Mouse (Mus musculus) frontal cortex, postnatal 36 days (tissue): Measurements from ENCODE around the gene Ercc1.

ENCODE experiments used
- DNase-seq, 2 experiments: peaks; one replicate each; pipeline ENCODE4 v3.0.0; 2022; ENCODE audit warnings: low spot score in 2 of 2

Ercc1 gene

GRCm38 (mm10) chr7:19337122-19337521, 7.5 kb upstream of the Ercc1 start:
- peak; percentile 46 to 56 for DNase-seq

GRCm38 (mm10) chr7:19338060-19338459, 6.5 kb upstream of the Ercc1 start:
- no peak for DNase-seq

- DNase-seq = no peak
These were observed 6.0 kb upstream of the Ercc1 start for GRCm38 (mm10) chr7:19338596-19338995.

GRCm38 (mm10) chr7:19341250-19341649, 3.3 kb upstream of the Ercc1 start:
- DNase-seq = no peak

- DNase-seq = peak; percentile 62
These were observed 2.7 kb upstream of the Ercc1 start for GRCm38 (mm10) chr7:19341761-19342409.

GRCm38 (mm10) chr7:19342481-19343027, 2.0 kb upstream of the Ercc1 start:
- peak; percentile 91 to 92 for DNase-seq

GRCm38 (mm10) chr7:19343210-19343808, 1.3 kb upstream of the Ercc1 start:
- DNase-seq = peak; percentile 72 to 81

- DNase-seq = peak; percentile 92 to 95
These were observed 427 bp downstream of the Ercc1 start for GRCm38 (mm10) chr7:19344938-19345471.

- no peak for DNase-seq
These were observed 4.8 kb downstream of the Ercc1 start for GRCm38 (mm10) chr7:19349188-19349915.

- no peak for DNase-seq
These were observed 5.6 kb downstream of the Ercc1 start for GRCm38 (mm10) chr7:19350221-19350620.

- DNase-seq = no peak
These were observed 10.4 kb downstream of the Ercc1 start for GRCm38 (mm10) chr7:19354991-19355390.

- DNase-seq = no peak
These were observed 11.7 kb downstream of the Ercc1 start for GRCm38 (mm10) chr7:19356311-19356710.

GRCm38 (mm10) chr7:19357381-19358375, 13.1 kb downstream of the Ercc1 start:
- DNase-seq = no peak

- DNase-seq = no peak
These were observed 14.1 kb downstream of the Ercc1 start for GRCm38 (mm10) chr7:19358634-19359033.

GRCm38 (mm10) chr7:19359299-19359891, 14.8 kb downstream of the Ercc1 start, which contains the start of the genes Cd3eap and Ppp1r13l:
Gene Cd3eap (minus strand): TSS chr7:19359483.
Gene Ppp1r13l (plus strand): TSS chr7:19359749.
- peak; percentile 91 to 92 for DNase-seq

GRCm38 (mm10) chr7:19359892-19360641, 15.5 kb downstream of the Ercc1 start:
- peak; percentile 69 to 78 for DNase-seq

- peak; percentile 89 to 92 for DNase-seq
These were observed 16.4 kb downstream of the Ercc1 start for GRCm38 (mm10) chr7:19360944-19361343.

GRCm38 (mm10) chr7:19361720-19362119, 17.1 kb downstream of the Ercc1 start:
- peak; percentile 63 to 70 for DNase-seq

GRCm38 (mm10) chr7:19362276-19362675, 17.7 kb downstream of the Ercc1 start:
- no peak for DNase-seq

- peak; percentile 44 to 61 for DNase-seq
These were observed 19.3 kb downstream of the Ercc1 start for GRCm38 (mm10) chr7:19363881-19364280.
